Mouse (Mus musculus) spleen, adult 2 months (tissue): ENCODE measurements around the gene Atp1a1.

Source experiments
- CTCF ChIP-seq: fragments of 200-500 bp; IDR thresholded peaks from 2 replicates; pipeline ENCODE4 v1.5.1; 2011; ENCODE audit warnings: mild to moderate bottlenecking, inconsistent platforms; ENCODE audit not compliant: insufficient read depth, insufficient read length, insufficient replicate concordance; ENCODE audit errors: extremely low read depth
- POLR2A ChIP-seq: fragments of 200-500 bp; IDR thresholded peaks from 2 replicates; pipeline ENCODE4 v1.6.1; 2011; ENCODE audit warnings: low read depth, low read length, inconsistent platforms

DNA sequence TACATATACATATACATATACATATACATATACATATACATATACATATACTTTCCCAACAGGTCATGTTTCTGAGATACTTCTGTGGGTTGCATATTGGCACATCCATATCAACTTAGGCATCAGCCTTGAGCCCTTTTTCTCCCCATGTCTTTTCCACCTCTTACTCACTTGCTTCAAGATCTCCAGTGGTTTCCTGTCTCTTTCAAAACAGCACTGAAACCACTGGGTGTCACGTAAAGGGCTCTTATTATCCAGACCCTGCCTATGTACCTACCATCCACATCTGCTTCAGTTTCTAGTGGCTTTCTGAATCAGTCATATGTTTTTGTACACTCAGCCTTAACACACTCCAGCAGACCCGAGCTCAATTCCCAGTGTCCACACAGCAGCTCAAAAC is 45.8 kb upstream of the Atp1a1 start:
- no peak for TF ChIP-seq CTCF
- no peak for TF ChIP-seq POLR2A
